Mouse (Mus musculus) midbrain, embryonic 11.5 days (tissue): Measurements from ENCODE around the gene Rft1. TPM values are rescaled to one million over a fixed set of nuclear protein-coding genes. Genes with fewer than 3 reads are reported as not detected.
A peak's percentile ranks its signal among the peaks of the same experiment; 100 is the strongest.

Experiments used
- ATAC-seq: fragments of 200-750 bp; cut with Nextera tagmentation; 2 replicates; pipeline ENCODE4 v1.8.0; 2017; ENCODE audit warnings: moderate TSS enrichment, moderate library complexity; ENCODE audit not compliant: low FRiP score
- DNase-seq: peaks from one replicate; pipeline ENCODE4 v3.0.0; 2015; ENCODE audit warnings: low spot score; ENCODE audit errors: missing footprints
- H3K27ac ChIP-seq: fragments of 300-500 bp; sonication (generic); 2 replicates; pipeline ENCODE4 v1.5.1; 2014; ENCODE audit warnings: low read depth, low read length
- H3K27me3 ChIP-seq: fragments of 300-500 bp; sonication (generic); 2 replicates; pipeline ENCODE4 v1.6.1; 2014; ENCODE audit warnings: mild to moderate bottlenecking, low read length, moderate library complexity, mixed read lengths; ENCODE audit not compliant: control insufficient read depth, insufficient read depth
- H3K36me3 ChIP-seq: fragments of 300-500 bp; sonication (generic); 2 replicates; pipeline ENCODE4 v1.6.1; 2014; ENCODE audit warnings: mild to moderate bottlenecking, low read length, moderate library complexity, mixed read lengths; ENCODE audit not compliant: control insufficient read depth, insufficient read depth
- H3K4me1 ChIP-seq: fragments of 300-500 bp; sonication (generic); 2 replicates; pipeline ENCODE4 v1.6.1; 2014; ENCODE audit warnings: low read length; ENCODE audit not compliant: control insufficient read depth, insufficient read depth
- H3K4me2 ChIP-seq: fragments of 300-500 bp; sonication (generic); 2 replicates; pipeline ENCODE4 v1.6.1; 2014; ENCODE audit warnings: mild to moderate bottlenecking, moderate library complexity
- H3K4me3 ChIP-seq: fragments of 300-500 bp; sonication (generic); 2 replicates; pipeline ENCODE4 v1.5.1; 2014; ENCODE audit warnings: low read depth, low read length
- H3K9ac ChIP-seq: fragments of 300-500 bp; sonication (generic); 2 replicates; pipeline ENCODE4 v1.6.1; 2014; ENCODE audit warnings: low read length
- H3K9me3 ChIP-seq: fragments of 300-500 bp; sonication (generic); 2 replicates; pipeline ENCODE4 v1.6.1; 2016; ENCODE audit warnings: low read length; ENCODE audit not compliant: control insufficient read depth
- WGBS: fragments of 180-500 bp; shearing (Covaris S2); extraction: QIAGEN DNeasy Blood & Tissue Kit; methylation state at CpG from one replicate; pipeline ENCODE4 v1.1.7; 2014; 5-methylcytosine and 5-hydroxymethylcytosine counted together
- polyA plus RNA-seq: library from polyadenylated mRNA; unstranded; fragments of >200 nt; fragmentation: Nextera tagmentation; extraction: Ambion mirVana; gene quantifications from 2 replicates; pipeline ENCODE4 v1.2.1, GENCODE M21; 2014

The Rft1 gene
- polyA plus RNA-seq, 1 experiment from 2014 or later = 11.0 TPM

DNA sequence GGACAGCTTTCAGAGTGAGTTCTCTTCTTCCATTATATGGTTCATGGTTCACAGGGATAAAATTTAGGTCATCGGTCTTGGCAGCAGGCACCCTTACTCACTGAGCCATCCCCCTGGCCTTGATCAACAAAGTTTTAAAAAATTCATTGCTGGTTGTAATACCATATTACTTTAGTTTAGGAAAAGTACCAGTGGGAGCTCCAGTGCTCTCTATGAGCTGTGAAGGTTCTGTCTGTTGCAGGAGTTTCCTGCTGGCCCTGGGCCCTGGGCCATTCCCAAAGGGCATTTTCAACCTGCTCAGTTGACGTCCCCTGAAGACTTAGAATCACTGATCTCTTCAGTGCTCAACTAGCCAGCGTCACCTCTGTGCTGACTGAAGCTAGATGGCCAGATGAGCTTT is 28.0 kb downstream of the Rft1 start:
- Histone ChIP-seq H3K9ac (no peak overlapping the region), H3K27me3 (no peaks in the 10 kb centered on the region), H3K9me3 (no peaks in the 10 kb centered on the region), H3K4me3 (no peak overlapping the region), H3K4me2 (no peak overlapping the region), H3K4me1 (no peaks in the 10 kb centered on the region), H3K36me3 (peaks cover 4% of the 10 kb centered on the region; the same call in 1 of the 2 replicates), H3K27ac (no peak overlapping the region)
- 88% methylated on average over 3 of the region's 3 CpGs for WGBS
- no peak for ATAC-seq
- DNase-seq = no peak

DNA sequence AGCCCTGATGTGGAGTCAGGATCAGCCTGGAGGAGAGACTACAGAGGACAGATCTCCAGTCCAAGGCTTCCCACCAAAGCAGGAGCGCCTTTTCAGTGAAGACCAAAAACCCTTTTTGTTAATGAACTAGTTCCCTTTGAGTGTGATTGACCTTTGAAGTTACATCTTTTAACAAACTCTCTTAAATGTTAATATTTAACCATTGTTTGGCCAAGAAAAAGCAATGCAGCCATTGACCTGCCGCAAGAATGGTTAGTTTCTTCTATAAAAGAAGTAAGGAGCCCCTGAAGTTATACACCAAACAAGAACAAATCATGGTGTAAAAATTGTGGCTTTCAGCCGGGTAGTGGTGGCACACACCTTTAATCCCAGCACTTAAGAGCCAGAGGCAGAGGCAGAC is 36.5 kb downstream of the Rft1 start:
- Histone ChIP-seq H3K36me3 (peaks cover 2% of the 10 kb centered on the region; the same call in 1 of the 2 replicates), H3K27me3 (no peaks in the 10 kb centered on the region), H3K4me3 (no peak overlapping the region), H3K4me2 (no peak overlapping the region), H3K9me3 (no peaks in the 10 kb centered on the region), H3K9ac (no peak overlapping the region), H3K27ac (no peak overlapping the region), H3K4me1 (no peaks in the 10 kb centered on the region)
- no peak for DNase-seq
- no peak for ATAC-seq
- WGBS = 91% methylated on average over 3 of the region's 3 CpGs

DNA sequence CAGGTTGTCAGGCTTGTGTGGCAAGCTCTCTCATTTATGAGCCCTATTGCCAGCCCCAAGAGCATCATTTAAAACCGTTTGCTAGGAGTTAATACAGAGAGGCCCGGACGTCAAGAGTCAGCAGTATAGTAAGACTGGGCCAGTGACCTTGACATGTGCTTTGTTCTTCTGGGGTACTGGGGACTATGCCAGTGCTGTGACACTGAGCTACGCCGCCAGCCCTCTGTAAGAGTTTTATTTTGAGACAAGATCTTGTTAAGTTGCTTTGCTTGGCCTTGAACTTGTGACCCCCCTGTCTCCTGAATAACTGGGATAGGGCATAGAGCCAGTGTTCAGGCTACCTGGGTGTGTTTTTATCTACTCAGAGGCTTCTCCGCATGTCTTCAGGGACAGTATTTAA is 38.3 kb downstream of the Rft1 start:
- Histone ChIP-seq H3K27me3 (no peaks in the 10 kb centered on the region), H3K9me3 (no peaks in the 10 kb centered on the region), H3K4me3 (no peak overlapping the region), H3K4me2 (no peak overlapping the region), H3K27ac (no peak overlapping the region), H3K36me3 (peaks cover 2% of the 10 kb centered on the region; the same call in 1 of the 2 replicates), H3K4me1 (no peaks in the 10 kb centered on the region), H3K9ac (no peak overlapping the region)
- ATAC-seq (no peak), DNase-seq (no peak)
- WGBS = 90% methylated on average over 6 of the region's 6 CpGs

DNA sequence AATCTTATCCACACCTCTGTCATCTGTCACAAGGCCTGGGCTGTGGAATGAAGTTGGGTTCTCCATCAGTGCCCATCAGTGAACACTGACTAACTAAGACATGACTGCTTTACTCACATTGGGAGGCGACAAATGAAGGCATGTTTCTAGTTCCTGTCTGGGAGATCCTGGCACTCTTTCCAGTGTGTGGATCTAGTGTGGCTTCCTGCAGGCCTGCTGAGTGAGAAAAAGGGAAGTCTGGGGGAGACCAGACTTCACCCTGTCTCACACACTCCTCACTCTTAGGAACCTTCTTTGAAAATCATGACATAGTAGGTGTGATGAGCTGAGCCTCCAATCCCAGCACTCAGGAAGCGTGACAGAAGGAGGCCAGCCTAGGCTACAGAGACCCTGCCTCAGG is 40.6 kb downstream of the Rft1 start:
- Histone ChIP-seq H3K4me3 (no peak overlapping the region), H3K27me3 (no peaks in the 10 kb centered on the region), H3K27ac (no peak overlapping the region), H3K36me3 (peaks cover 2% of the 10 kb centered on the region; the same call in 1 of the 2 replicates), H3K4me2 (no peak overlapping the region), H3K9ac (no peak overlapping the region), H3K4me1 (peaks cover 3% of the 10 kb centered on the region; the same call in 1 of the 2 replicates), H3K9me3 (no peaks in the 10 kb centered on the region)
- no peak for DNase-seq
- no peak for ATAC-seq
- WGBS = 88% methylated on average over 2 of the region's 2 CpGs

DNA sequence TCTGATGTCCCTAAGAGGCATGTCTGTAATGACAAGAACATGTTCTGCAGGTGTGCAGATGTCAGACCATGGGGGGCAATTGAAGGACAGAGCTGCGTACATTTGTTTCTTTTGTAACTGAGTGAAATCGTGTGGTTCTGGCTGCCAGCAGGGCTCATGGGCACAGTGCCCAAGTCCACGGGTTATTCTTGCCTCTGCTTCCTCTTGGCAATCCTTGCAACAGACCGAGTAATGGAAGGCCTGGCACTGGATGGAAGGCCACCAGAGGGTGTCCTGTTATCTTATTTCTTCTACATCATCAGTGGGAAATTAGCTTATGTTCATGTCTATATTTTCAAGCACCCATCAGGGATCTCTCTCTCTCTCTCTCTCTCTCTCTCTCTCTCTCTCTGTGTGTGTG is 41.4 kb downstream of the Rft1 start:
- no peak overlapping the region for H3K4me3 ChIP-seq
- peaks cover 3% of the 10 kb centered on the region; the same call in 1 of the 2 replicates for H3K4me1 ChIP-seq
- H3K9ac ChIP-seq = no peak overlapping the region
- no peaks in the 10 kb centered on the region for H3K9me3 ChIP-seq
- ATAC-seq (no peak), DNase-seq (no peak)
- 89% methylated on average over 4 of the region's 4 CpGs for WGBS
- no peak overlapping the region for H3K27ac ChIP-seq
- H3K27me3 ChIP-seq = no peaks in the 10 kb centered on the region
- H3K36me3 ChIP-seq = no peaks in the 10 kb centered on the region
- no peak overlapping the region for H3K4me2 ChIP-seq

DNA sequence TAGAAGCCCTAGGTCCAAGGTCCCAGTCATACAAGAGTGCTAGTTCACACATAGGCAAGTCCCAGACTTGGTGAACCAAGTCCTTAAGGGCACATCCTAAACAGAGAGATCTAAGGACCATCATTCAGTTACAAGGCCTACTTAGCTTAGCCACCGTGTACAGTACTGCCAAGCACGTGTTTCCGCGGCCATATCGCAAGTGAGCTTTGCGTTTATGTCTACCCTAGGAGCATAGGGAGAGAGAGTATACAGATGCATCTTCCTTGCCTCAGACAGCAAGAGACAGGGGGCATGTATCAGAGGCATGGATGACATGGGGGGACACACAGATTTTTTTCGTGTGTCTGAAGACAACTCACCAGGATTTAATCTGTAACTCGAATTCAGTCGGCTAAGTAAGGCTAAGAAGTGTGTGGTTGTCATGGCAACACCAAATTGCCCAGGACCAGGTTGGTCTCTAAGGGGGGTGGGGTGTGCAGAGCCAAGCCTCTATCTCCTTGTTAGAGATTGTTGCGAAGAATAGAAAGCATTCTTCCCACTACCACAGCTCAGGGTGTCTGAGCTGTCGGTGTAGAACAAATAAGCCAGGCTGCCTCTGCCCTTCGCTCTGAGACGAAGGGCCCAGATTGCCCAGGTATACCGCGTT is 43.4 kb downstream of the Rft1 start:
- Histone ChIP-seq H3K4me2 (no peak overlapping the region), H3K27ac (no peak overlapping the region), H3K36me3 (no peaks in the 10 kb centered on the region), H3K9ac (no peak overlapping the region), H3K4me1 (peaks cover 3% of the 10 kb centered on the region; the same call in 1 of the 2 replicates), H3K9me3 (no peaks in the 10 kb centered on the region), H3K4me3 (no peak overlapping the region), H3K27me3 (no peaks in the 10 kb centered on the region)
- no peak for DNase-seq
- 69% methylated on average over 15 of the region's 15 CpGs for WGBS
- no peak for ATAC-seq

DNA sequence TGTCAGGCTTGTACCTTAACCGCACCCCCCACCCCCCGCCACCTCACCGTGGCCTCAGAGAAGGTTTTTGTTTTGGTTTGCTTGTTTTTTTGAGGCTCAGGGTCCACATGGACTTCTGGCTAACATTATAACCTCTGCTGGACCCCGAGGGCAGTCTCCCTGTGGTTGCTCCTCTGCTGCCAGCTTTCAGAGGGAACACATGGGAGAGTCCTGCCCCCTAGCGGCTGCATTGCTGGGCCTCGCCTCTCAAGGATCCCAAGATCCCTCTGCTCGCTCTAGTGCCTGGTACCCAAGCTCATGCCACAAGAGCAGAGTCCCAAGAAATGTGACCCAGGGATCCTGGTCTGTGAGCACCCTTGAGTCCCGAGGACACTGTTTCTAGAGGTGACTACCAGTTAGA is 45.5 kb downstream of the Rft1 start:
- Histone ChIP-seq H3K27me3 (no peaks in the 10 kb centered on the region), H3K4me3 (no peak overlapping the region), H3K4me2 (no peak overlapping the region), H3K4me1 (peaks cover 3% of the 10 kb centered on the region; the same call in 1 of the 2 replicates), H3K36me3 (no peaks in the 10 kb centered on the region), H3K9ac (no peak overlapping the region), H3K27ac (no peak overlapping the region), H3K9me3 (no peaks in the 10 kb centered on the region)
- DNase-seq = peak; percentile 95
- 31% methylated on average over 8 of the region's 8 CpGs for WGBS
- peak; percentile 30; the same call in 1 of the 2 replicates for ATAC-seq

DNA sequence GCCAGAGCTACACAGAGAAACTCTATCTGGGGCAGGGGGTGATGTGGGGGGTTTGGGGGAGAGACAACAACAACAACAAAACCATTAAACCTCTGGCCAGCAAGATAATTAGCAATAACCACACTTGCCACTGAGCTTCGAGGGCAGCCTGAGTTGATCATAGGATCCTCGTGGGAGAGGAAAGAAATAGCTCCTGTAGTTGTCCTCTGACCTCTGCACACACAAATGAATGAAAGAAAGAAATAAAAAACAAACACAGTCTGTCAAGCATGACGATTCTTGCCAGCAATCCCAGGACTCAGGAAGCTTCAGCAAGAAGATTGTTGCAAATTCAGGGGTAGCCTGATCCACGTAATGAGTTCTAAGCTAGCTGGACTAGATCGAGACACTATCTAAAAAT is 48.4 kb downstream of the Rft1 start:
- H3K4me3 ChIP-seq = no peak overlapping the region
- H3K36me3 ChIP-seq = no peaks in the 10 kb centered on the region
- H3K4me2 ChIP-seq = no peak overlapping the region
- H3K9ac ChIP-seq = no peak overlapping the region
- WGBS = 41% methylated on average over 5 of the region's 5 CpGs
- H3K4me1 ChIP-seq = peaks cover 3% of the 10 kb centered on the region; the same call in 1 of the 2 replicates
- no peak overlapping the region for H3K27ac ChIP-seq
- no peak for ATAC-seq
- H3K27me3 ChIP-seq = no peaks in the 10 kb centered on the region
- no peak for DNase-seq
- H3K9me3 ChIP-seq = no peaks in the 10 kb centered on the region

DNA sequence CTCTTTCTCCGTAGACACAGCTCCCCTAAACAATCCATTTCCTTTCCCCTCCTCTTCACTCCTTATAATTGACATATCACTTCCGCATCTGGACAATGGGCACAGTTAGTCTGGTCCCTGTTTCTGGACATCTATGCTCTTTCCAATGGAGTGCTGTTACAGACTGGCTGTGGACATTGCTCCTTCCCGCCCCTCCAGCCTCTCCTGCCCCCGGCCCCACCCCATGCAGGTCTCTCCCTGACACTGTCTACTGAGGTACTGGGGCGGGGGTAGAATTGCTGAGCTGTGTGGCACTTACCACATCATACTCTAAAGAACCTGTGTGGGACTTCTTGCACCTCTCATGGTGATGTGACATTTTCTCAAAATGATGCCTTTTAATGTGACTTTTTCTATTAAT is 48.9 kb downstream of the Rft1 start:
- whole genome bisulfite sequencing = 89% methylated on average over 5 of the region's 5 CpGs
- Histone ChIP-seq H3K27me3 (no peaks in the 10 kb centered on the region), H3K9me3 (no peaks in the 10 kb centered on the region), H3K4me2 (no peak overlapping the region), H3K4me3 (no peak overlapping the region), H3K4me1 (no peaks in the 10 kb centered on the region), H3K27ac (no peak overlapping the region), H3K36me3 (no peaks in the 10 kb centered on the region), H3K9ac (no peak overlapping the region)
- ATAC-seq = no peak
- DNase-seq = no peak
